Mouse (Mus musculus) cerebellum, adult 2 months (tissue): ENCODE results near the gene Sez6l.

Experiments
- CTCF ChIP-seq: fragments of 200-500 bp; IDR thresholded peaks from 2 replicates; pipeline ENCODE4 v1.5.1; 2011; ENCODE audit warnings: low read depth, mild to moderate bottlenecking, control low read depth, low read length, moderate library complexity, borderline replicate concordance; ENCODE audit not compliant: insufficient read depth
- POLR2A ChIP-seq: fragments of 200-500 bp; IDR thresholded peaks from 2 replicates; pipeline ENCODE4 v1.6.1; 2011; ENCODE audit warnings: low read length, control low read depth, borderline replicate concordance; ENCODE audit not compliant: insufficient read depth

GRCm38 (mm10) chr5:112526435-112526834 lies 50.5 kb downstream of the Sez6l start:
- no peak for TF ChIP-seq CTCF
- TF ChIP-seq POLR2A, result no peak
